Mouse (Mus musculus) stomach, embryonic 14.5 days (tissue): ENCODE results near the gene Pacs1. TPM values are rescaled to one million over a fixed set of nuclear protein-coding genes. Genes with fewer than 3 reads are reported as not detected.

ENCODE experiments used
- ATAC-seq: fragments of 200-750 bp; cut with Nextera tagmentation; 2 replicates; pipeline ENCODE4 v1.8.0; 2017; ENCODE audit warnings: low read depth, moderate TSS enrichment; ENCODE audit not compliant: insufficient number of reproducible peaks, insufficient read depth, low FRiP score
- H3K27ac ChIP-seq: fragments of 300-500 bp; sonication (generic); 2 replicates; pipeline ENCODE4 v1.5.1; 2014; ENCODE audit warnings: mild to moderate bottlenecking, low read length, moderate library complexity, mixed read lengths
- H3K27me3 ChIP-seq: fragments of 300-500 bp; sonication (generic); 2 replicates; pipeline ENCODE4 v1.6.1; 2014; ENCODE audit warnings: low read length, control low read depth, mixed read lengths; ENCODE audit not compliant: control insufficient read depth, insufficient read depth
- H3K36me3 ChIP-seq: fragments of 300-500 bp; sonication (generic); 2 replicates; pipeline ENCODE4 v1.6.1; 2014; ENCODE audit warnings: mild to moderate bottlenecking, control low read depth, low read length, moderate library complexity, mixed read lengths; ENCODE audit not compliant: control insufficient read depth, insufficient read depth
- H3K4me1 ChIP-seq: fragments of 300-500 bp; sonication (generic); 2 replicates; pipeline ENCODE4 v1.6.1; 2014; ENCODE audit warnings: low read length, control low read depth, mixed read lengths; ENCODE audit not compliant: control insufficient read depth, insufficient read depth
- H3K4me2 ChIP-seq: fragments of 300-500 bp; sonication (generic); replicated peaks from 2 replicates; pipeline ENCODE4 v1.6.1; 2014; ENCODE audit warnings: low read depth, low read length, control low read depth
- H3K4me3 ChIP-seq: fragments of 300-500 bp; sonication (generic); 2 replicates; pipeline ENCODE4 v1.5.1; 2014; ENCODE audit warnings: low read depth, low read length, control low read depth
- H3K9ac ChIP-seq: fragments of 300-500 bp; sonication (generic); replicated peaks from 2 replicates; pipeline ENCODE4 v1.6.1; 2014; ENCODE audit warnings: low read depth, mild to moderate bottlenecking, control low read depth, low read length, moderate library complexity, mixed read lengths
- H3K9me3 ChIP-seq: fragments of 300-500 bp; sonication (generic); 2 replicates; pipeline ENCODE4 v1.6.1; 2016; ENCODE audit warnings: low read depth, low read length, control low read depth; ENCODE audit not compliant: control insufficient read depth
- WGBS: fragments of 180-500 bp; shearing (Covaris S2); extraction: QIAGEN DNeasy Blood & Tissue Kit; methylation state at CpG from one replicate; pipeline ENCODE4 v1.1.7; 2014; 5-methylcytosine and 5-hydroxymethylcytosine counted together
- polyA plus RNA-seq: library from polyadenylated mRNA; unstranded; fragments of >200 nt; fragmentation: Nextera tagmentation; extraction: Ambion mirVana; gene quantifications from 2 replicates; pipeline ENCODE4 v1.2.1, GENCODE M21; 2014

The Pacs1 gene
- polyA plus RNA-seq = 23.5 and 23.7 TPM in 2 replicates

GRCm38 (mm10) chr19:5272801-5273733 is at the start of gene Pacs1:
Pacs1 (minus strand) TSS chr19:5273119.
- H3K27ac ChIP-seq = peak within 1 kb of the TSS; percentile 93
- peak within 1 kb of the TSS; percentile 92 for H3K9ac ChIP-seq
- H3K36me3 ChIP-seq = peaks cover 32% of the 10 kb centered on the region
- ATAC-seq = peak; percentile 91
- H3K4me2 ChIP-seq = peak within 1 kb of the TSS; percentile 62
- H3K27me3 ChIP-seq = no peaks in the 10 kb centered on the region
- H3K4me1 ChIP-seq = peaks cover 20% of the 10 kb centered on the region; the same call in 1 of the 2 replicates
- H3K9me3 ChIP-seq = no peaks in the 10 kb centered on the region
- H3K4me3 ChIP-seq = peak within 1 kb of the TSS; percentile 81
- 1% methylated on average over 52 of the region's 97 CpGs for WGBS

GRCm38 (mm10) chr19:5313189-5313588 is 40.3 kb upstream of the Pacs1 start:
- 84% methylated on average over 8 of the region's 8 CpGs for WGBS

DNA sequence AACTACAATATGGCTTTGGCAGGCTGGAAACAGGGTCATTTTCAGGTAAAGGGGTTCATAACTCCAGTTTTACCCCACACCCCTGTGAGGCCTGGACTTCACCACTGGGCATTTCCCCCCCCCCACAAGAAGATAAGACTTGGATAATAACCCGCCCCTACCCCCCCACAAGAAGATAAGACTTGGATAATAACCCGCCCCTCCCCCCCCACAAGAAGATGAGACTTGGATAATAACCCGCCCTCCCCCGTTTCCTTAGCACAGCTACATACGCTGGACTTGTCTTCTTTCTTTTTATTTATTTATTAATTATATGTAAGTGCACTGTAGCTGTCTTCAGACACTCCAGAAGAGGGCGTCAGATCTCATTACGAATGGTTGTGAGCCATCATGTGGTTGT is 36.1 kb upstream of the Pacs1 start:
- Histone ChIP-seq H3K36me3 (no peaks in the 10 kb centered on the region), H3K4me1 (0 out of 2 replicates have a peak, but pooled peaks cover 3% of the 10 kb centered on the region), H3K27me3 (no peaks in the 10 kb centered on the region), H3K4me2 (no peak overlapping the region), H3K9me3 (no peaks in the 10 kb centered on the region; the same call in 1 of the 2 replicates), H3K9ac (no peak overlapping the region), H3K27ac (no peak overlapping the region), H3K4me3 (no peak overlapping the region)
- no peak for ATAC-seq
- WGBS = 82% methylated on average over 7 of the region's 7 CpGs

More at GRCm38 (mm10) chr19:5313189-5313588, 40.3 kb upstream of the Pacs1 start:
- H3K9me3 ChIP-seq = no peaks in the 10 kb centered on the region; the same call in 1 of the 2 replicates
- no peak overlapping the region for H3K27ac ChIP-seq
- H3K9ac ChIP-seq = no peak overlapping the region
- H3K4me2 ChIP-seq = no peak overlapping the region
- H3K4me3 ChIP-seq = no peak overlapping the region
- no peaks in the 10 kb centered on the region for H3K4me1 ChIP-seq
- no peak for ATAC-seq
- no peaks in the 10 kb centered on the region for H3K27me3 ChIP-seq
- no peaks in the 10 kb centered on the region for H3K36me3 ChIP-seq

DNA sequence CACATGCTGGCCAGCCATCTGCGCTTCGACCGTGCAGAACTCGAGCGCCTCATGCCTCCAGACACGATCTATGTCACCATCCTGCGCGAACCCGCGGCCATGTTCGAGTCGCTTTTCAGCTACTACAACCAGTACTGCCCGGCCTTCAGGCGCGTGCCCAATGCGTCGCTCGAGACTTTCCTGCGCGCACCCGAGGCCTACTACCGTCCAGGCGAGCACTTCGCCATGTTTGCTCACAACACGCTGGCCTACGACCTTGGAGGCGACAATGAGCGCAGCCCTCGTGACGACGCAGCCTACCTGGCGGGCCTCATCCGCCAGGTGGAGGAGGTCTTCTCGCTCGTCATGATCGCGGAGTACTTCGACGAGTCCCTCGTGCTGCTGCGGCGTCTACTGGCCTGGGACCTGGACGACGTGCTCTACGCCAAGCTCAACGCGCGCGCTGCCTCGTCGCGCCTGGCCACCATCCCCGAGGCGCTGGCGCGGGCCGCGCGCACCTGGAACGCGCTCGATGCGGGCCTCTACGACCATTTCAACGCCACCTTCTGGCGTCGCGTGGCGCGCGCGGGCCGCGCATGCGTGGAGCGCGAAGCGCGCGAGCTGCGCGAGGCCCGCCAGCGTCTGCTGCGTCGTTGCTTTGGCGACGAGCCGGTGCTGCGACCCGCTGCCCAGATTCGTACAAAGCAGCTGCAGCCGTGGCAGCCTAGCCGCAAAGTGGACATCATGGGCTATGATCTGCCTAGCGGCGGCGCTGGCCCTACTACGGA is 34.2 kb upstream of the Pacs1 start:
- ATAC-seq = 0 out of 2 replicates have a peak, but pooled peaks have one; percentile 40
- Histone ChIP-seq H3K27ac (no peak overlapping the region), H3K4me1 (0 out of 2 replicates have a peak, but pooled peaks cover 3% of the 10 kb centered on the region), H3K27me3 (no peaks in the 10 kb centered on the region), H3K36me3 (no peaks in the 10 kb centered on the region), H3K4me2 (peak overlapping the region; percentile 37), H3K9me3 (no peaks in the 10 kb centered on the region; the same call in 1 of the 2 replicates), H3K4me3 (peak overlapping the region; percentile 22), H3K9ac (no peak overlapping the region)
- 42% methylated on average over 98 of the region's 98 CpGs for WGBS

- no peak for ATAC-seq
- Histone ChIP-seq H3K4me1 (0 out of 2 replicates have a peak, but pooled peaks cover 3% of the 10 kb centered on the region), H3K4me2 (no peak overlapping the region), H3K27ac (no peak overlapping the region), H3K9me3 (no peaks in the 10 kb centered on the region; the same call in 1 of the 2 replicates), H3K4me3 (no peak overlapping the region), H3K9ac (no peak overlapping the region), H3K27me3 (no peaks in the 10 kb centered on the region), H3K36me3 (no peaks in the 10 kb centered on the region)
- WGBS = 88% methylated on average over 6 of the region's 6 CpGs
Observed at GRCm38 (mm10) chr19:5306279-5306678, 33.4 kb upstream of the Pacs1 start.

- Histone ChIP-seq H3K27me3 (no peaks in the 10 kb centered on the region), H3K27ac (no peak overlapping the region), H3K4me1 (peaks cover 12% of the 10 kb centered on the region; the same call in 1 of the 2 replicates), H3K4me2 (no peak overlapping the region), H3K36me3 (no peaks in the 10 kb centered on the region), H3K4me3 (no peak overlapping the region), H3K9ac (no peak overlapping the region), H3K9me3 (no peaks in the 10 kb centered on the region; the same call in 1 of the 2 replicates)
- 20% methylated on average over 4 of the region's 4 CpGs for WGBS
- ATAC-seq = no peak
Observed at GRCm38 (mm10) chr19:5302455-5302854, 29.5 kb upstream of the Pacs1 start.

DNA sequence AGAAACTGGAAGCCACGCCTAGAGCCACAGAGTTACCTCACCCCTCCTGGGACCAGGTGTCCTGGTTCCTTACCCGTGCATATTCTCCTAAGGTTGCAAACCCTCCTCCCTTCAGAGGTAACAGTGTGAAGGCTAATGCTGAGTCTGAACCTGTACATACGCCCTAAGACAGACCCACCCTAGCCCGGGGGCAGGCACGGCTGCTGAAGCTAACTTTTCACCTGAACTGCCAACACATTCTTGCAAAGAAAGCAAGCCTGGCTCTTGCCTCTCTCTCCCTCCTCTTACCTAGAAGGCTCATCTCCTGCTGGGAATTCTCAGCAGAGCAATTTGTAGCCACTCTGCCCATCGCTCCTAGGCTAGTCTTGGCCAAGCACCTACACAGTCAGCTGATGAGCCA is 27.7 kb upstream of the Pacs1 start:
- Histone ChIP-seq H3K4me1 (peaks cover 15% of the 10 kb centered on the region; the same call in 1 of the 2 replicates), H3K27me3 (no peaks in the 10 kb centered on the region), H3K27ac (no peak overlapping the region), H3K36me3 (no peaks in the 10 kb centered on the region), H3K9me3 (no peaks in the 10 kb centered on the region), H3K4me3 (no peak overlapping the region), H3K4me2 (no peak overlapping the region), H3K9ac (no peak overlapping the region)
- ATAC-seq = no peak
- WGBS = 80% methylated on average over 6 of the region's 6 CpGs
